Mouse (Mus musculus): Measurements from ENCODE around the gene Lipt2. TPM values are rescaled to one million over a fixed set of nuclear protein-coding genes. Genes with fewer than 3 reads are reported as not detected.

Lipt2 gene
- polyA plus RNA-seq, 1 experiment: 6.0 TPM

Other genes starting within 250 kb of the Lipt2 start
- 20.2 and 22.0 TPM in 2 replicates for gene Rnf169, start 178.8 kb upstream of the Lipt2 start, polyA plus RNA-seq (2012; rRNA removed)
- gene Chrdl2, start 153.1 kb upstream of the Lipt2 start, polyA plus RNA-seq (2012; rRNA removed): 0.36 and 0.65 TPM in 2 replicates
- gene Pold3, start 37.7 kb upstream of the Lipt2 start, polyA plus RNA-seq (2012; rRNA removed): 32.7 and 33.8 TPM in 2 replicates
- gene Kcne3, start 17.2 kb downstream of the Lipt2 start, polyA plus RNA-seq (2012; rRNA removed): 0.27 and 0.62 TPM in 2 replicates
- gene Pgm2l1, start 68.1 kb downstream of the Lipt2 start, polyA plus RNA-seq (2012; rRNA removed): 67.0 and 70.8 TPM in 2 replicates
- gene P4ha3, start 126.2 kb downstream of the Lipt2 start, polyA plus RNA-seq (2012; rRNA removed): 4.7 and 4.8 TPM in 2 replicates
- 18.0 and 20.8 TPM in 2 replicates for gene C2cd3, start 213.0 kb downstream of the Lipt2 start, polyA plus RNA-seq (2012; rRNA removed)
- gene Ppme1, start 213.0 kb downstream of the Lipt2 start, polyA plus RNA-seq (2012; rRNA removed): 226 and 284 TPM in 2 replicates